In genomic region chr6:55367126-55367525, GRCm38 (mm10) we compare ENCODE assay signal across 19 mouse cellular contexts. TPM values are rescaled to one million over a fixed set of nuclear protein-coding genes. Genes with fewer than 3 reads are reported as not detected.
"Had no signal": no experiment of that assay in that cellular context is flagged by ENCODE, and none has a peak within 500 bp of the region (broad histone marks: within the 10 kb centered on the region; RNA-seq: fewer than 3 reads in every experiment).

No protein-coding gene starts in this region.

- H3K27me3 ChIP-seq: limb, embryonic 15.5 days; midbrain, embryonic 13.5 days had no signal

- H3K9ac ChIP-seq: limb, embryonic 15.5 days; lung, embryonic 14.5 days; midbrain, embryonic 13.5 days had no signal

- ATAC-seq: intestine, postnatal 0 days; midbrain, embryonic 13.5 days had no signal

- H3K4me3 ChIP-seq: limb, embryonic 15.5 days; midbrain, embryonic 13.5 days had no signal

- H3K4me1 ChIP-seq: limb, embryonic 15.5 days; midbrain, embryonic 13.5 days had no signal

- H3K4me2 ChIP-seq: limb, embryonic 15.5 days; lung, embryonic 14.5 days; midbrain, embryonic 13.5 days had no signal

- H3K9me3 ChIP-seq: limb, embryonic 15.5 days; midbrain, embryonic 13.5 days had no signal

- H3K36me3 ChIP-seq: limb, embryonic 15.5 days; midbrain, embryonic 13.5 days had no signal

- DNase-seq: kidney, postnatal 10 days; layer of hippocampus, adult 9-11 months; layer of hippocampus, postnatal 36 days; lung, embryonic 14.5 days; lung, postnatal 14 days; right cerebral cortex, postnatal 25 days; thymus, adult 18-20 months; thymus, postnatal 36 days had no signal

- H3K27ac ChIP-seq: limb, embryonic 15.5 days; macrophage; midbrain, embryonic 13.5 days had no signal

RNA-seq across cellular contexts. Expression of gene Ghrhr, which starts 9.0 kb away (rescaled TPM):
- total RNA-seq: layer of hippocampus, adult 18-20 months; layer of hippocampus, postnatal 36 days; left cerebral cortex, adult 8-10 months; left cerebral cortex, postnatal 25 days; midbrain, postnatal 0 days had no signal
- polyA plus RNA-seq: intestine, postnatal 0 days; kidney, embryonic 14.5 days; limb, embryonic 11.5 days; limb, embryonic 15.5 days; lung, embryonic 14.5 days; macrophage; midbrain, embryonic 13.5 days; midbrain, postnatal 0 days; neural tube, embryonic 14.5 days had no signal

RNA-seq across cellular contexts. Expression of gene Aqp1, which starts 30.9 kb away (rescaled TPM):
- polyA plus RNA-seq: macrophage had no signal
